Mouse (Mus musculus): ENCODE measurements at regions not wholly inside any gene's neighbourhood (a gene's known extent, or its start where the extent isn't known, plus 50 kb on each side); places are given as distances from the start of the nearest gene placed in this dataset.
A peak's percentile ranks its signal among the peaks of the same experiment; 100 is the strongest.

DNA sequence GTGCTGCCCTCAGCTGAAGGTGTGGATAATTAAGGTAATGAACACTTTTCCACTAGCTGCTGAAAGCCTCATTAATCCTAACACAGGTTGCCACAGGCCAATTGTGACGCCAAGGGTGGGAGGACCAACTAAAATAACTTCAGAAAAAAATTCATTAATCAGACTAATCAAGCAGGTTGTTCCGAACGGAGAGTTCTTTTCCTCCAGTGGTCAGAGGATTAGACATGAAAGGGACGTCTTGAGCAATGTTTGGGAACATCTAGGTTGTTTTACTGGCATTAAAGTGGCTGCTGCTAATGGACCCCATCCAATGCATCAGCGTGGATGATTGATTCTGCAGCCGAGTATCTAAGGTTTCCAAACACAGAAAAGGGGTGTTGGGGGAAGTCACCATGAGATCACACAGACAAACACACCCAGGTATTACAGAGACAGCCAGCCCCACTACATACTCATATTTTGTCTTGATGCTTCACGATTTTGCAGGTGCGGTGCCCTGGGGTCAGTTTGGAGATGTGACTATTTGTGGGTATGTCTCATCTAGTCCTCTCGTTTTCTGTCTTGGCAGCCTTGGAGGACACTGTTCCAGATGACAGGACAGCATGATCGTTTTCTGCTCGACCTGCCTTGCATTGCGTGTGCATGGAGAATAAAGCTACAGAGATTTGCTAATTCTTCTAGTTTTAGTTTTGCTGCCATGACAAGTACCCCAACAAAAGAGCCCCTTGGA is 164.0 kb downstream of the 4933412E24Rik start:
- no peak for ATAC-seq (replicated peaks; ENCODE audit: low read depth, poor library complexity, severe bottlenecking)

DNA sequence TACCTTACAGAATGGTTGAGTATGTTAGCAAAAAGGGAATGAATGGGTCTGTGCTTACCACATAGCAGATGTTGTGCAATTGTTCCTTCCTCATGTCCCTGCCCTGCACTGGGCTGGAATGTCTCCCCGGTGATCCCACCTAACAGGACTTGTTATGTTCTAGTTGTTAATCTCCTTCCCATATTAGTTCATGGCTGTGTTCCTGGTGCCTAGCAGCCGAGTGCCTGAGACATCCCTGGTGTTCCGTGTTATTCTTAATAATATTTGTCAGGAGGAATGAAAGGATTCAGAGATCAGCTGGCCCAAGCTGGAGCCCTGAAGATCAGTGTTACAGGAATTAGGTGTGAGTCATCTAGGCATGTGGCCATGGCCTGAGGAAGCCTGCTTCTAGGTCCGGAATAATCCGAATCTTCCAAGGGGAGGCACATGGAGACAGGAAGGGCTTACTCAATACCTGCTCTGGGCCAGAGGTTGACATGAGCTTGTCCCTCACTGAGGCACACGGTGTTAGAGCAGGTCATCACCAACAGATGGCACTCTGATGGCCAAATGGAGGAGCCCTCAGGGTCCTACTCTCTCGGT is 171.2 kb downstream of the 4933412E24Rik start:
- ATAC-seq (replicated peaks; ENCODE audit: low read depth, poor library complexity, severe bottlenecking), result 0 out of 2 replicates have a peak, but pooled peaks have one; percentile 39

DNA sequence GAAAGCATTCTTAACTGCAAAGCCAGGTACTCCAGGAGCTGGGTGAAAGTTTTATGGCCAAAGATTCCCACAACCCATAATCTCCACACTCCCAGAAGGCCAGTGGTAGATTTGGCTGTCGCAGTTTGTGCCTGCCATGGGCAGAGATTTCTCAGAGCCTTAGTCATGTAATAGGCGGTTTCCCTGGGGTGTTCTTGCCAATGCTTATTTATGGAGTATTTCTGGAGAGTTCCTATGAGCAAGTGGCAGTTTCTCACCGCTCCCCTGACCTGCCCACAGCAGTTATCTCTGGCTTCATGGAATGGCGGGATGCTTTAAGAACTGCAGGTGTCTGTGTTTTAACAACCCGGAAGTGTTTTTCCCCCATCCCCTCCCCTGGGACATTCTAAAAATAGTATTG is 179.8 kb downstream of the 4933412E24Rik start:
- no peak for ATAC-seq (replicated peaks; ENCODE audit: low read depth, poor library complexity, severe bottlenecking)

DNA sequence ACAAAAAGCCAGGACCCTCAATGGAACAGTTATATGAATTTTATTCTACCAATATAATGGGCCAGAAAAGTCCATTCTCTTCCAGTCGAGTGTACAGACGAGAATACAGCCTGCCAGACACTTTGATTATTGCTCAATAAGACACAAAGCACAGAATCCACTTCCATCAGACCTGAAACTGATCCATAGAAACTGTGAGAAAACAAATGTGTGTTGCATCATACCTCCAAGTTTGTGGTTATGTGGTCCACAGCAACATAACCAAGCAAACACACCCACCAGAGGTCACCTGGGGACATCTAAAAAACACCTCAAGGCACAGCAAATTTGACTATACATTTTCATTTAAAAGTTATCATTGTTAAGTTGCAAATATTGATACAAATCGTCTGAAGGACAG is 183.2 kb downstream of the 4933412E24Rik start:
- ATAC-seq (replicated peaks; ENCODE audit: low read depth, poor library complexity, severe bottlenecking), result no peak

DNA sequence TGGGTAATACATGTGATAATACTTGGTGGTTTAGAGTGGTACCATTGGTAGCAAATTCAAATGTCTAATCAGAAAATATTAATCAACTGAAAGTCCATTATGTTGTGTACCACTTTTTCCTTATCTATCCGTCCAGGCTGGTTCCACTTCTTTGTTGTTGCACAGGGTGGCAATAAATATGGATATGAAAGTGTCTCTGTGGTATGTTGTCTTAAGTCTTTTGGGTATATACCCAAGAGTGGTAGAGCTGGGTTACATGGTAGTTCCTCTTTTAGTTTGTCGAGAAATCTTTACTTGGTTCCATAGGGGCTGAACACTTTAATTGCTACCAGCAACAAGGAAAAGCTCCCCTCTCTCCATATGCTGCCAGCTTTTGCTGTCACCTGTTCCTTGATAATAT is 184.9 kb downstream of the 4933412E24Rik start:
- ATAC-seq (replicated peaks; ENCODE audit: low read depth, poor library complexity, severe bottlenecking), result peak; percentile 74

DNA sequence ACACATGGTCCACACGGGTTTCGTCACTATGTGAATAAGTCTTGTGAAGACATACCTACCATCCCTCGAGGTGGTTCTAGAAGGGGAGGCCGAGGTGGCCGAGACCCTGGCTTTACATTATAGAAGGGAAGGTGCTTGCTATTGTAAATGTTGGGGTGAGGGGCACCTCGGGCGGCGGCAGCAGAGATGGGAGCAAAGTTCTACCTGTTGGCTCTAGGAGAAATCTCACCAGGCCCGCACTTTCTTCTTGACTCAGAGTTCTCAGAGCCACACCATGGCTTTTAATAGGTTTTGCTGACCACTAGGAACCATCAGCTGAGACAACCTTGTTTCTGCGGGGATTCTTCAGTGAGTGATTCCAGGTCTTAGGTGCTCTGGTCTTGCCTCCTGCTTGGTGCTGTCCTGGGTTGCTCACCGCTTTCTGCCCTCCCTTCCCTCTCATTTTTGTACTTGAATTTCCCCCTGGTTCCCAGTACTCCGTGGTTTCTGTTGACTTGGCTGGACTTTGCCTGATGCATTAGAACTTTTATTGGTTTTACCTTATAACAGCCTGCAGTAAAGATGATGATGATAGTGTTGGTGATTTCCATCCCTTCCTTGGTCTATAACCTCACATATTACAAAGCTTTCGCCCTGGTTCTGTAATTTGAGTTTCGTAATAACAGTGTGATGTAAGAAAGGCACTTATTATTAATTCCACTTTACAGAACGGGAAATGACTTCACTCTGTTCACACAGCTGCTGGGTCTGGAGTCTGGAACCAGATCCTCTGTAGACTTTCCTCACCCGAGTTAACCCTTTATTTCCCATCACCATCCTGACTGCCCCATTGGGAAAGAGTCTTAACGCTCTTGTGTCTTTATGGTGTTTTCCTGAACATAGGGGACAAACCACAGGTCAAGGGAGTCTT is 185.6 kb downstream of the 4933412E24Rik start:
- peak; percentile 77 for ATAC-seq (replicated peaks; ENCODE audit: low read depth, poor library complexity, severe bottlenecking)

DNA sequence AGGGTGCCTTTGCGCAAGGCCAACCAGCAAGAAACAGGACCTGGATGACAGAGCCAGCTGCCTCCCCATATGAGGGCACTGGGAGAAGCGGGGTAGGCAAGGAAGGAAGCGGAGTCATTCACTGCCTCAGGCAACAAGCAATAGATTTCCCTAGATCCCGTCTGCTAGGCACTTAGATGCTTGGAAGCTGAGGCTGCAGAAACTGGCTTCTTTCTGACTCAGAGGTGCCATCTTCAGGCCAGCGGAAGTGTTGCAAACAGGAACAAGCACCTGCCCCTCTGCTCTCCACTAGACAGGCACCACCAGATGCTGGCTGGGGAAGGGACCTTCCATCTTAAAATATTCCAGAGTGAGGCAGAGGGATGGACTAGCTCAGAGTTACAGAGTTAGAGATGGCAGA is 188.0 kb downstream of the 4933412E24Rik start:
- ATAC-seq (replicated peaks; ENCODE audit: low read depth, poor library complexity, severe bottlenecking), result peak; percentile 64

DNA sequence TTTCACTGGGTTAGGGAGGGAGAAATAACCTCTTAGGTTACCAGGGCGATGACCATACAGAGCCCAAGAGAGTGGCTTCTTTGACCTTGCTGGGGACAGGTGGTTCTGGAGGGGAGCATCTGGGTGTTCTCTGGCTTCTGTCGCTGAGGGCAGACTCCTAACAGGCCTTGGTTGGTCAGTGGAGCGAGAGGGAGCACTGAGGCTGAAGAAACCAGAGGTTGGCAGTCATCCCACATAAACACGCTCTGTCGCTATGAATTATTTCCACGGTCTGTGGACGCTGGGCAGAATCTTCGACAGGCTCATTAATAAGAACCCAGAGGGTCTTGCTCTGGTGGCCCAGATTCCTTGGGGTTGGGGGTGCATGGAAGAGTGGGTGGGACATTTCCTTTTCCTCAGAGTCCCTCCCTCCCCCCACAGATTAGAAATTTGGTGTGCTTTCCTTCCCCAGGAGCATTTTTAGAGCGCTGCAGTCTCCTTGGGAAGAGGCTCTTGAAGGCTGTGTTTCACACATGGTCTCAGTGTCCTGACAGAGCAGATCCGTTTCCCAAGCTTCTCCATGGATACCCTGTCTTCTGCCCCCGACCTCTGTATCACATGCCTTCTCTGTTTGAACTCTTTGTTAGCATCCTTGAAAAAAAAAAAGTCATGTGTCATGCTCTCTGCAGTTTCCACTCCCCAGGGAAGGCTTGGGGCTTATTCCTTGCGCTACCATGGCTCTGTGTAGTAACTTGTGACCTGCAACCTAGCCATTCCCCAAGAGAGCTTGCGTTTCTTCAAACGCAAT is 190.1 kb downstream of the 4933412E24Rik start:
- no peak for ATAC-seq (replicated peaks; ENCODE audit: low read depth, poor library complexity, severe bottlenecking)

DNA sequence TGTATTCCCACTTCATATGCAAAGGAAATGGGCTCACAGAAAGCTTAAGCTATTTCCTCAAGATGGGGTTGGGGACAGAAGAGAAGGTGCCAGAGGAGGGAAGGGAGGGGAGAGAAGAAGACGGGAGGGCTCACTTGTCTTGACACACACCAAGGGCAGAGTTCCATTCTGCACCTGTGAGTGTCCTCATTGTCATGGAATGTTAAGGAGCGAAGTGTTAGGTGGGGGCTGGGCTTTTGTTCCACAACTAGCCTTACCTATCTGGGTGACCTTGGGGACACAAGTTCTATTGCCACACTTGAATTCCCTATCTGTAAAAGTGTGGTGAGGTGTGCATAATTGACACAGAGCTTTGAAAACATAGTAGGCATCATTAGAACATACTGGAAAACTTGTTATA is 192.5 kb downstream of the 4933412E24Rik start:
- ATAC-seq (replicated peaks; ENCODE audit: low read depth, poor library complexity, severe bottlenecking), result no peak

DNA sequence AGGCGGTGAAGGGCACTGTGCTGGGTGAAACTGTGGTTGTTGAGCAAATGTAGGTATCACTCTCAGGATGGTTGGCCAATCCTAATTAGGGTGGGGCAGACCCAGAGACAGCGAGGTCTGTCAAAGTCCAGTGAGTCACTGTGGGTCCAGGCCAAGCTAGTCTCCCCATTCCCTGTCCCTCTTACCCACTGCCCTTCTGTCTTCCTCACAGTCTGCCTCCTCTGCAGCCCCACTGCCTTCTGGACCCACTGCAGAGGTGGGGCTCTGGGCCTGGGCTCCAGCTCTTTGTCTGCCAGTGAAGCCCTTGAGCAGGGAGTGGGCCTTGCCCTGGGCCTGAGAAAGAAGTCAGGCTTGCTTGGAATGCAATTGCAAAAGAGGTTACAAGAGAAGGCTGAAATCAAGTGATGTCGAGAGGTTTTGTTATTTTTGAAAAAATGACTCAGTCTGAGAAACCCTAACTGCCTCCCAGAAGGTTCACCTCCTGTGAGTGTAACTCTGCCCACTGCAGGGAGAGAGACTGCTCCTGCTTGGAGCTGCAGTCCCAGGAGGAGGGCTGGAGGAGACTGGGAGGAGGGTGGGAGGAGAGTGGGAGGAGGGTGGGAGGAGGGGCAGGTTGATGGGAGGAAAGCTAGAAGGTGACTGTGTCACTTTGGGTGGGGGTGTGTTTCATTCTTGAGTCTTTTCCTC is 193.3 kb downstream of the 4933412E24Rik start:
- ATAC-seq (replicated peaks; ENCODE audit: low read depth, poor library complexity, severe bottlenecking), result no peak

DNA sequence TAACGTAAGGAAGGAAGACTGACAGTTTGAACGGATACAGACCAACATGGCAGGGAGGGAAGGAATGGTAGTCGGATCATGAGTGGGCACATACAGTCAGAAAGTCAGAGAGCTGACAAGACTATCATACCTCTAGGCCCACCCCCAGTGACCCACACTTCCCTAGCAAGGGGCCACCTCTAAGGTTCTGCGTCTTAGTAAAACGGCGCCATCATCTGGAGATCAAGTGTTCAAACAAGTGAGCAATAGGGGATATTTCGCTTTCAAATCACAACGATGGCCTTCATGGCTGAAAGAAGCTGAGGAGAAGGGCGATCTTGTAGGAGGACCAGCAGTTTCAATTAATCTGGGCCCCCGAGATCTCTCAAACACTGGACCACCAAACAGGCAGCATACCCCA is 196.1 kb downstream of the 4933412E24Rik start:
- ATAC-seq (replicated peaks; ENCODE audit: low read depth, poor library complexity, severe bottlenecking), result no peak

DNA sequence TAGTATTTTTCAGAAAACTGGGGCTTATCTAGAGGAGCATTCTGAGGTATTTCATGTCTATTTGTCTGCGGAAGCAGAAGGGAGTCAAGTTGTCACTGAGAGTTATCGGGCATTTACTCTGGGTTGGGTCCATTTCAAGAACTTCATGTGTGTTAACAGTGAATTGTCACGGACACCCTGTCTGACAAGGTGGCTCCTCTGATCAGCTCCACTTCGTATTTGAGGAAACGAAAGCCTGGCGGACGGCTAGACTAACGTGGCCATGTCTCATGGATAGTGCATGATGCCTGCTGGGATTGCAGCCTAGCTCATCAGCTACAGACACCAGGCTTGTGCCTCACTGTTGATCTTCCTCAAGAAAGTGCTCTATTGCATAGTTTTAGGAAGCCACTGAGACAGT is 200.4 kb downstream of the 4933412E24Rik start:
- ATAC-seq (replicated peaks; ENCODE audit: low read depth, poor library complexity, severe bottlenecking), result no peak

DNA sequence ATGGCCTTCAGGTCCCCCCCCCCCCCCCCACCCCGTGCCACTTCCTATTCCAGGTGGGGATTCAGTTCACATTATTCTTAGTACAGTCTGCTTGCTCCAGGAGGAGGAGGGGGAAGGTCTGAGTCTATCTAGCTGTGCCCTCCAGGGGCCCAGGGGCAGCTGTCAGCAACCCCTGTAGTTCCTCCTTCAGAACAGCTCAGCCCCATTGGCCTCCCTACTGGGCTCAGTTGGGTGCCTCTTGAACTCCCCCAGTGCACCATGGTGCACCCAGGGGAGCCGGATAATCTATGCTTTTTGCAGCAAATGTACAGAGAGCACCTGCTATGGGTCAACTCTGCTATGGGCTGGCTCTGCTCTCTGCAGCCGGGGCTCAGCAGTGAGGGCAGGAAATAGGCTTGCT is 204.8 kb downstream of the 4933412E24Rik start:
- ATAC-seq (replicated peaks; ENCODE audit: low read depth, poor library complexity, severe bottlenecking), result peak; percentile 57; the same call in 1 of the 2 replicates

DNA sequence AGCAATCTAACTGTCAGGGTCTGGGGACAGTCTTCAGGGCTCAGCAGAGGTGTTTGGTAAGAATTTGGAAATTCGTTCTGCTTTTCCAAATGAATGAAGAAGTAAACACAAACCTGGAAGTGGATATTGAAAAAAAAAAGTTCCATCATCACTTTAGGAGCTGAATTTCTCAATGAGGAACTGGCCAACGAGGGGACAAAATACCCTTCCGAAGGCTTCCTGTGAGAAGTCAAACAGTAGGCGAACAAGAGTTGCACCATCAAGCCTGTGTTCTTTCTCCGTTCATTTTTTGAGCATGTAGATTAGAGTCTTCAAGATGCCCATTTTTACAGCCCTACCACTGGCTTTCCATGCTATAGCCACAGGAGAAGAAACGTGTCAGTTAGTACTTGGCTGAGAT is 207.1 kb downstream of the 4933412E24Rik start:
- no peak for ATAC-seq (replicated peaks; ENCODE audit: low read depth, poor library complexity, severe bottlenecking)

DNA sequence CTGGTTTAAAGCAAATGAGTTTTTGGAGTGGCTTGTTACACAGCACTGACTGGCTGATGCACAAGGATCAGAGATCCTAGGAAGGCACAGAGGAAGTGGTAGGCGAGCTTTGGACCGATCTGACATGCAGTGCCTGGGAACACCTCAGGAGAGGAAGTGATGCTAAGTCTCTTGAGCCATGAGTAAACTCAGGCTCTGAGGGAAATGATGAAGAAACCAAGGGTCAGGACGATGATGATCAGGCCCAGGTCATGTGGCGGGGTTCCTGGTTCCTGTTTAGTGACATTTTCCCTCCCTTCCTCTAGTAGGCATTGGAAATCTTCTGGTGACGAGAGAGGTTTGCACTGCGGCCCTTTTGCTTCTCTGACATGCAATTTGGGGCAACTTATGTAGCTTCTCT is 208.7 kb downstream of the 4933412E24Rik start:
- ATAC-seq (replicated peaks; ENCODE audit: low read depth, poor library complexity, severe bottlenecking), result peak; percentile 70

DNA sequence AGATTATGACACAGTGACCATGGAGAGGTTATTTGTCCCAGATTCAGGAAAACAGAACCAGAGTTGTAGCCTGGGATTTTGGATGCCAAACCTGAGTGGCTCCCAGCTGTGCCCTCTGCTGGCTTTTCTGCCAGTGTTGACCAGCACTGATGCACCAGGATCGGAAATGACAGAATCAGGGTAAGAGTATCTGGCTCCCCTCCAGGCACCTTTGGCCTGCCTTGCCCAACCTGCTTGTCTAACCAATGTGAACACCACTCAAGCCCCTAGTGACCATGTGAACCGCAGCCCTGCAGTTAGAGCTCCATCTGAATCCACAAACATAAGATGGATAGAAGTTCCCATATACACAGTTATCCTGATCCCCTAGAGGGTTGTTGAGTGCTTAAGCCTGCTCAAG is 210.6 kb downstream of the 4933412E24Rik start:
- ATAC-seq (replicated peaks; ENCODE audit: low read depth, poor library complexity, severe bottlenecking), result no peak

DNA sequence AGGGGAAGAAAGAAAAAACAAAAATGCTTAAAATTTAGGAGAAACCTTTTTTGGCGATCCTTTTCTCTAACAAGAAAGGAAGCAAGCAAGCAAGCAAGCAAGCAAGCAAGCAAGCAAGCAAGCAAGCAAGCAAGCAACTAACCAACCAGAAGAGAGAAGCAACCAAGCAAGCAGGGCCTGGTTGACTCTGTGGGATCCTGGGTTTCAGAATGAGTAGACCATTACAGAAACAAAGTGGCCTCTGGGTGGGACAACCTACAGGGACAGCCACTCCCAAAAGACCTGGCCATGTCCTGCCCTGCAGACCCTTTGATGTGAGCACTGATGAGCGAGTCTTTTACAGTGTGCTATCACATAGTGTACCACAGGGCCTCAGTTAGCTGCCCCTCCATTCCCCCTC is 211.6 kb downstream of the 4933412E24Rik start:
- ATAC-seq (replicated peaks; ENCODE audit: low read depth, poor library complexity, severe bottlenecking), result no peak

DNA sequence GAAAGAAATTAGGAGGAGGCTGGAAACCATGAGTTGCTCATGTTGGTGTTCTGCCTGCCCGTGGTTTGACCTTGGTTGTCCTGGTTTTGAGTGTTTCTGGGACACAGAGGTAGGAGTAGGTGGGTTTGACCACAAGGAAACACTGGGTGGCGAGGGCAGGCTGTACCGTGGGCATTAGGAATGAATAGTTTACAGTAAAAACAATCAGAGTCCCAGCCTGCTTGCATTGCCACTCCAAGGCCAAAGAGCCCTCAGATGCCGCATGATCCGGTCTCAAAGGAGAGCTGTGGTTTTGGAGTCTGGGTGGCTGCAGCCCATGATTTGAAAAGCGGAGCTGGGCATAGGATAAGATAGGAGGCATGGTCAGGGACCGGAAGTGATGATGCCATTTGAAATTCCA is 212.0 kb downstream of the 4933412E24Rik start:
- ATAC-seq (replicated peaks; ENCODE audit: low read depth, poor library complexity, severe bottlenecking), result no peak

DNA sequence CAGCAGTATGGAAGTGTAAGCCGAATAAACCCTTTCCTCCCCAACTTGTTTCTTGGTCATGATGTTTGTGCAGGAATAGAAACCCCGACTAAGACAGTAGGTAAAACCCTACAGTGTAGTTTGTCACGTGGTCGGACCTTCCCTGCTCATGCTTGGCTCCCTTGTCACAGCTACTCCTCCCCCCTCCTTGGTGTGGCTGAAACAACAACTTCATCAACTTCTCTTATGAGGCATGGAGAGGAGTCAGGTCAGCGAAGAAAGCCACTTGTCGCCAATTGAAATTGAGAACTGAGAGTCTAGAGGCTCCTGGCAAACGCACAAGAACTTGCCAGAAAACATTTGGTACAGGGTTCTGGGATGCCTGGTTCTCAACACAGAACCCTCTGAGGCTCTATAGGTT is 214.1 kb downstream of the 4933412E24Rik start:
- 0 out of 2 replicates have a peak, but pooled peaks have one; percentile 54 for ATAC-seq (replicated peaks; ENCODE audit: low read depth, poor library complexity, severe bottlenecking)

All from common myeloid progenitor, adult 5-6 weeks (primary cell).